Mouse (Mus musculus) spleen, postnatal 14 days (tissue): ENCODE data around the gene Btbd6.
A peak's percentile ranks its signal among the peaks of the same experiment; 100 is the strongest.

ENCODE experiments used
- DNase-seq, 2 experiments: peaks; one replicate each; pipeline ENCODE4 v3.0.0; 2021 to 2022; ENCODE audit warnings: low spot score in 2 of 2

The Btbd6 gene

GRCm38 (mm10) chr12:112976371-112977073 is at the start of gene Btbd6:
Gene Btbd6, plus strand, starts transcription at chr12:112976482.
- peak; percentile 74 to 83 for DNase-seq

GRCm38 (mm10) chr12:112927265-112927664 is 49.0 kb upstream of the Btbd6 start:
- DNase-seq: no peak

- no peak for DNase-seq
These were observed 47.7 kb upstream of the Btbd6 start for GRCm38 (mm10) chr12:112928401-112929241.

GRCm38 (mm10) chr12:112929562-112930352 is 46.5 kb upstream of the Btbd6 start, which contains the start of gene Jag2:
Gene Jag2, minus strand, starts transcription at chr12:112929776.
- DNase-seq: no peak

- no peak for DNase-seq
These were observed 43.6 kb upstream of the Btbd6 start for GRCm38 (mm10) chr12:112932647-112933046.

- no peak for DNase-seq
These were observed 38.4 kb upstream of the Btbd6 start for GRCm38 (mm10) chr12:112937906-112938305.

- no peak for DNase-seq
These were observed 37.9 kb upstream of the Btbd6 start for GRCm38 (mm10) chr12:112938366-112938765.

- DNase-seq: no peak
These were observed 37.3 kb upstream of the Btbd6 start for GRCm38 (mm10) chr12:112938873-112939565.

GRCm38 (mm10) chr12:112940238-112940637 is 36.0 kb upstream of the Btbd6 start:
- no peak for DNase-seq

GRCm38 (mm10) chr12:112940710-112941109 is 35.6 kb upstream of the Btbd6 start:
- DNase-seq: no peak

- no peak for DNase-seq
These were observed 35.0 kb upstream of the Btbd6 start for GRCm38 (mm10) chr12:112941156-112941775.

- DNase-seq: peak; percentile 48 to 57
These were observed 34.2 kb upstream of the Btbd6 start, which contains the start of gene Nudt14 for GRCm38 (mm10) chr12:112941776-112942713. Gene Nudt14, minus strand, starts transcription at chr12:112942124.

GRCm38 (mm10) chr12:112943669-112944068 is 32.6 kb upstream of the Btbd6 start:
- DNase-seq: no peak

- no peak for DNase-seq
These were observed 29.0 kb upstream of the Btbd6 start for GRCm38 (mm10) chr12:112947307-112947706.

- peak; percentile 59 to 63 for DNase-seq
These were observed 26.1 kb upstream of the Btbd6 start for GRCm38 (mm10) chr12:112950040-112950760.

GRCm38 (mm10) chr12:112950761-112951129 is 25.5 kb upstream of the Btbd6 start:
- no peak for DNase-seq

GRCm38 (mm10) chr12:112951150-112951842 is 25.0 kb upstream of the Btbd6 start:
- DNase-seq: no peak

GRCm38 (mm10) chr12:112952433-112952832 is 23.8 kb upstream of the Btbd6 start:
- no peak for DNase-seq
